Mouse (Mus musculus) left cerebral cortex, postnatal 36 days (tissue): ENCODE results near the gene Tut1. TPM values are rescaled to one million over a fixed set of nuclear protein-coding genes. Genes with fewer than 3 reads are reported as not detected.

Experiments used
- DNase-seq, 2 experiments: peaks; one replicate each; pipeline ENCODE4 v3.0.0; 2021 to 2022; ENCODE audit warnings: low spot score in 2 of 2, mixed read lengths in 1 of 2
- intact Hi-C: fragments of 180-260 bp; cut with DNase I; formaldehyde crosslinking; loops from one replicate; pipeline ENCODE4 v1.15.1; 2025
- total RNA-seq, 2 experiments: library from RNA; stranded (reverse); gene quantifications; 2 replicates each; pipeline ENCODE4 v1.2.3; 2021

The Tut1 gene
- total RNA-seq = 10 to 100 TPM; 17.5 to 21.5 TPM

GRCm38 (mm10) chr19:8953135-8954039 lies at the start of gene Tut1:
Tut1 (plus strand) TSS chr19:8953847.
- intact Hi-C loops = loop anchor here (2.0 to 5.0 kb wide), 2 partner anchors 13 to 116 kb away; partner anchors contain the start of genes Bscl2, Eef1g and Gng3
- DNase-seq = peak; percentile 93 to 95

GRCm38 (mm10) chr19:8908531-8908930 lies 45.1 kb upstream of the Tut1 start:
- no peak for DNase-seq
- intact Hi-C loops = no loop called here

GRCm38 (mm10) chr19:8911810-8912209 lies 41.8 kb upstream of the Tut1 start:
- intact Hi-C loops = no loop called here
- DNase-seq = no peak

- DNase-seq = peak; percentile 46 to 52
- intact Hi-C loops = no loop called here
Observed at GRCm38 (mm10) chr19:8914212-8914611, 39.4 kb upstream of the Tut1 start.

GRCm38 (mm10) chr19:8919000-8919399 lies 34.6 kb upstream of the Tut1 start:
- intact Hi-C loops = loop anchor here (2.0 kb wide), 1 partner anchor 20 kb away; the partner anchor contains the start of gene Ganab
- DNase-seq = no peak

- intact Hi-C loops = loop anchor here (2.0 kb wide), 1 partner anchor 21 kb away; the partner anchor contains the start of gene Ganab
- DNase-seq = no peak
Observed at GRCm38 (mm10) chr19:8919684-8920072, 34.0 kb upstream of the Tut1 start.

- DNase-seq = peak; percentile 96 to 97
- intact Hi-C loops = no loop called here
Observed at GRCm38 (mm10) chr19:8920073-8920736, 33.4 kb upstream of the Tut1 start, which contains the start of gene B3gat3. B3gat3 (plus strand) TSS chr19:8920374.

GRCm38 (mm10) chr19:8920836-8921291 lies 32.8 kb upstream of the Tut1 start:
- intact Hi-C loops = no loop called here
- no peak for DNase-seq

- intact Hi-C loops = no loop called here
- DNase-seq = no peak
Observed at GRCm38 (mm10) chr19:8921741-8922140, 31.9 kb upstream of the Tut1 start.

- no peak for DNase-seq
- intact Hi-C loops = no loop called here
Observed at GRCm38 (mm10) chr19:8926766-8927165, 26.9 kb upstream of the Tut1 start.

- intact Hi-C loops = no loop called here
- DNase-seq = no peak
Observed at GRCm38 (mm10) chr19:8927891-8928525, 25.6 kb upstream of the Tut1 start.

- intact Hi-C loops = no loop called here
- DNase-seq = no peak
Observed at GRCm38 (mm10) chr19:8928689-8929223, 24.9 kb upstream of the Tut1 start.

GRCm38 (mm10) chr19:8929224-8930088 lies 24.2 kb upstream of the Tut1 start, which contains the start of the genes Rom1 and Eml3:
Rom1 (minus strand) TSS chr19:8929356.
Eml3 (plus strand) TSS chr19:8929552.
- peak; percentile 50 to 56 for DNase-seq
- intact Hi-C loops = no loop called here

- intact Hi-C loops = no loop called here
- no peak for DNase-seq
Observed at GRCm38 (mm10) chr19:8930117-8930516, 23.5 kb upstream of the Tut1 start.

- intact Hi-C loops = no loop called here
- no peak for DNase-seq
Observed at GRCm38 (mm10) chr19:8930771-8931170, 22.9 kb upstream of the Tut1 start.

- DNase-seq = no peak
- intact Hi-C loops = no loop called here
Observed at GRCm38 (mm10) chr19:8936736-8937135, 16.9 kb upstream of the Tut1 start.

GRCm38 (mm10) chr19:8940526-8941133 lies 13.0 kb upstream of the Tut1 start:
- no peak for DNase-seq
- intact Hi-C loops = loop anchor here (5.0 kb wide), 1 partner anchor 53 kb away; the partner anchor contains the start of genes 1810009A15Rik and Gm49416

GRCm38 (mm10) chr19:8941136-8941514 lies 12.5 kb upstream of the Tut1 start:
- DNase-seq = no peak
- intact Hi-C loops = loop anchor here (5.0 kb wide), 1 partner anchor 54 kb away; the partner anchor contains the start of genes 1810009A15Rik and Gm49416
